Mouse (Mus musculus) leukemia stem cell, adult 10-12 weeks (primary cell): ENCODE data around the gene Gm3238. TPM values are rescaled to one million over a fixed set of nuclear protein-coding genes. Genes with fewer than 3 reads are reported as not detected.

Experiments used
- polyA plus RNA-seq: library from polyadenylated mRNA; stranded (reverse); fragments of >175 nt; gene quantifications from 2 replicates; pipeline ENCODE4 v1.2.3, GENCODE M21; 2012; ENCODE audit warnings: low replicate concordance

Gene Gm3238
- 0.28 TPM in 1 of 2 replicates, not detected in the other for polyA plus RNA-seq

GRCm38 (mm10) chr10:77771225-77771624 is at the start of gene Gm3238:
Gene Gm3238 (minus strand): TSS chr10:77771325.

DNA sequence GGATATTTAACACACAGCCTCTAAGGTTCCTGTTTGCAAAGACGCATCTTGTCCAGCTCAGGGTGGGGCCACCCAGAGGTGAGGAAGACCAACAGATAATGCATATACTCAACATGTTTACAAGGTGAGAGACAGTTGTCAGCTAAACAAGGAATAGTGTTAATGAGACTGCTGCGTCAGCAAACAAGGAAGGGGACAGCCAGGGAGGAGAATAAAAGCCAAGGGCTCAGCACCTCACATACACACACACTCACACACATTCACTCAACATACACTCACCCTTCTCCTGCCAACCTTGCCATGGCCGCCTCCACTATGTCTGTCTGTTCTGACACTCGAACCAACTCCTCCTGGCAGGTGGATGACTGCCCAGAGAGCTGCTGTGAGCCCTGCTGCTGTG is 43.3 kb upstream of the Gm3238 start, which contains the start of gene Gm2696:
Gene Gm2696 (plus strand): TSS at position 301 of the 400 bp plus-strand sequence.

DNA sequence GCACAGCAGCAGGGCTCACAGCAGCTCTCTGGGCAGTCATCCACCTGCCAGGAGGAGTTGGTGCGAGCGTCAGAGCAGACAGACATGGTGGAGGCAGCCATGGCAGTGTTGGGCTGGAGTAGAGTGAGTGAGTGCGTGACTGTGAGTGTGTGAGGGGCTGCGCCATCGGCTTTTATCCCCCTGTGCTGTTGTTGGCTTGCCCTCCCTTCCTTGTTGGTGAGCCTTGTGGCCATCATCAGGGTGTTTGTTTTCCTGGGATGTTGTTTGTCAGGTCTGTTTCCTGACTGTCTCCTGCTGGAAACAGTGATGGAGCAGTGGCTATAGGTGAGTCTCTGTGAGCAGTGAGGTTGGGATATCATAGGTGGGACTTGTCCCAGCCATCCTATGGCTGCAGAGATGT is 40.6 kb upstream of the Gm3238 start, which contains the start of gene Gm9507:
Gene Gm9507 (minus strand): TSS at position 101 of the 400 bp plus-strand sequence.

DNA sequence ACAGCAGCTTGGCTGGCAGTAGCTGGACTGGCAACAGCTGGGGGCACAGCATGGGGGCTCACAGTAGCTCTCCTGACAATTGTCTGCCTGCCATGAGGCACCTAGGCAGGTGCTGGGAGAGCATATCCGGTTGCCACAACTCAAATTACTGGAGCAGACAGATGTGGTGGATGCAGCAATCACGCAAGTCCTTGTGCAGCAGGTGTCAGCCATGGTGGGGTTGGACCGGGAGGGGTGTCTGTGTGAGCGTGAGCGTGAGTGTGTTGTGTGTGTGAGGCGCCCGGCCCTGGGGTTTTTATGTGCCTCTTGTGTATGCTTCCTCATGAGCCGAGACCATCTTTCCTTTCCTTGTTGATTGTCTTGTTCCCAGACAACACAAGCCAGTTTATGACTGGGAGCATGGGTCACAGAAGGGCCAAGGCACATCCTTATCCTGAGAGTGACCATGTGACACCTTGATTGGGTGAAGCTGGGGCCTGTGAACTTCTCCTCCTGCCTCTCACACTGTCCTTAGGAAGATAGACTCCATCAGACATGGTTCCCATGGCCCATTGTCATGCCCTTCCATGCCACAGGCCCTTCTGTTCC is 27.9 kb upstream of the Gm3238 start, which contains the start of gene Gm19668:
Gene Gm19668 (minus strand): TSS at position 213 of the 588 bp plus-strand sequence.

GRCm38 (mm10) chr10:77794976-77795375 is 23.9 kb upstream of the Gm3238 start, which contains the start of gene Gm9639:
Gene Gm9639 (minus strand): TSS chr10:77795076.

GRCm38 (mm10) chr10:77787876-77788275 is 16.8 kb upstream of the Gm3238 start, which contains the start of gene Gm7137:
Gene Gm7137 (minus strand): TSS chr10:77788200.

DNA sequence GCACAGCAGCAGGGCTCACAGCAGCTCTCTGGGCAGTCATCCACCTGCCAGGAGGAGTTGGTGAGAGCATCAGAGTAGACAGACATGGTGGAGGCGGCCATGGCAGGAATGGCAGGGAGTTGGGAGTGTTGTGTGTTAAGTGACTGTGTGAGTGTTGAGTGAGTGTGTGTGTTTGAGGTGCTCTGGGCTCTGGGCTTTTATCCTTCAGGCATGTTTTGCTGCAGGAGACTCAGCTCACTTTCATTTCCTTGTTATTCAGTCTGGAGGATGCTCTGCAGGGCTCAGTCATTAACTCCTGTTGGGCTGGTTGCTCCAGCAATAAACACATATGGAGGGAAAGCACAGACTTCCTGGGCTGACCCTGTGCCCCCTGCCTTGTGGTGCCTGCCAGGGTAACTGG is 11.3 kb upstream of the Gm3238 start, which contains the start of gene Gm3250:
Gene Gm3250 (minus strand): TSS at position 101 of the 400 bp plus-strand sequence.

GRCm38 (mm10) chr10:77776844-77777243 is 5.7 kb upstream of the Gm3238 start, which contains the start of gene Gm7138:
Gene Gm7138 (minus strand): TSS chr10:77776944.

GRCm38 (mm10) chr10:77759582-77759981 is 11.5 kb downstream of the Gm3238 start, which contains the start of gene Gm3233:
Gene Gm3233 (minus strand): TSS chr10:77759682.

DNA sequence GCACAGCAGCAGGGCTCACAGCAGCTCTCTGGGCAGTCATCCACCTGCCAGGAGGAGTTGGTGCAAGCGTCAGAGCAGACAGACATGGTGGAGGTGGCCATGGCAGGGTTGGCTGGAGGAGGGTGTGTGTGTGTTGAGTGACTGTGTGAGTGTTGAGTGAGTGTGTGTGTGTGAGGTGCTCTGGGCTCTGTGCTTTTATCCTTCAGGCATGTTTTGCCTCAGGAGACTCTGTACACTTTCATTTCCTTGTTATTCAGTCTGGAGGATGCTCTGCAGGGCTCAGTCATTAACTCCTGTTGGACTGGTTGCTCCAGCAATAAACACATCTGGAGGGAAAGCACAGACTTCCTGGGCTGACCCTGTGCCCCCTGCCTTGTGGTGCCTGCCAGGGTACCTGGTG is 19.9 kb downstream of the Gm3238 start, which contains the start of gene Gm9736:
Gene Gm9736 (minus strand): TSS at position 101 of the 400 bp plus-strand sequence.

DNA sequence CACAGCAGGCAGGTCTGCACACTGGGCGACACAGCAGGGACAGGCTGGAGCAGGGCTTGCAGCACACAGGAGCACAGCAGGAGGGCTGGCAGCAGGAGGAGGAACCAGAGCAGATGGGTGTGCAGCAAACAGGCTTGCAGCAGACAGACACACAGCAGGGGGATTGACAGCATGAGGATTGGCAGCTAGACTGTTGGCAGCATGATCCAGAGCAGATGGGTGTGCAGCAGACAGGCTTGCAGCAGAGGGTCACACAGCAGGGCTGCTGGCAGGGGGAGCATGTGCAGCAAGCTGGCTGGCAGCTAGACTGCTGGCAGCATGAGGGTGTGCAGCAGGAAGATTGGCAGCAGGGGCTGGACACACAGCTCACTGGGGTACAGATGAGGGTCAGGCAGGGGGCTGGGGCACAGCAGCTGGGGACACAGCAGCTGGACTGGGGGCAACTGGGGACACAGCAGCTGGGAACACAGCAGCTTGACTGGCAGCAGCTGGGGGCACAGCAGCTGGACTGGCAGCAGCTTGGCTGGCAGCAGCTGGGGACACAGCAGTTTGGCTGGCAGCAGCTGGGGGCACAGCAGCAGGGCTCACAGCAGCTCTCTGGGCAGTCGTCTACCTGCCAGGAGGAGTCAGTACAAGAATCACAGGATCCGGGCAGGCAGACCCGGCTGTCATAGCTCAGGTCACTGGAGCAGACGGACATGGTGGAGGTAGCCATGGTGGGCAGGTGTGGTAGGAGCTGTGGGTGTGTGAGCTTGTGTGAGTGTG is 29.0 kb downstream of the Gm3238 start, which contains the start of gene Gm18596:
Gene Gm18596 (minus strand): TSS at position 715 of the 765 bp plus-strand sequence.

GRCm38 (mm10) chr10:77726186-77726585 is 44.9 kb downstream of the Gm3238 start, which contains the start of gene Gm10100:
Gene Gm10100 (plus strand): TSS chr10:77726486.

Other genes with a start within 250 kb of the Gm3238 start
- 3.8 and 15.3 TPM in 2 replicates for gene Itgb2, start 241.1 kb downstream of the Gm3238 start, polyA plus RNA-seq
- 22.2 and 37.6 TPM in 2 replicates for gene Pttg1ip, start 189.6 kb downstream of the Gm3238 start, polyA plus RNA-seq
- gene Sumo3, start 165.2 kb downstream of the Gm3238 start, polyA plus RNA-seq, result 36.3 and 57.5 TPM in 2 replicates
- not detected in 2 replicates for gene Gm49325, start 165.1 kb downstream of the Gm3238 start, polyA plus RNA-seq
- 15.4 and 47.2 TPM in 2 replicates for gene Ube2g2, start 149.1 kb downstream of the Gm3238 start, polyA plus RNA-seq
- 0.10 and 0.16 TPM in 2 replicates for gene Tspear, start 84.8 kb downstream of the Gm3238 start, polyA plus RNA-seq
- gene Gm19402, start 80.6 kb downstream of the Gm3238 start, polyA plus RNA-seq, result not detected in 2 replicates
- gene Gm9508, start 74.1 kb downstream of the Gm3238 start, polyA plus RNA-seq, result not detected in 2 replicates
- gene Gm10272, start 64.7 kb downstream of the Gm3238 start, polyA plus RNA-seq, result not detected in 2 replicates
- gene Gm10024, start 59.9 kb downstream of the Gm3238 start, polyA plus RNA-seq, result not detected in 2 replicates
- not detected in 2 replicates for gene Gm10142, start 55.5 kb downstream of the Gm3238 start, polyA plus RNA-seq
- not detected in 2 replicates for gene Krtap12-1, start 50.7 kb downstream of the Gm3238 start, polyA plus RNA-seq
- gene Gm10100, start 44.8 kb downstream of the Gm3238 start, polyA plus RNA-seq, result not detected in 2 replicates
- 0.22 TPM in 1 of 2 replicates, not detected in the other for gene Gm18596, start 28.7 kb downstream of the Gm3238 start, polyA plus RNA-seq
- gene Gm9736, start 20.0 kb downstream of the Gm3238 start, polyA plus RNA-seq, result not detected in 2 replicates
- not detected in 2 replicates for gene Gm3233, start 11.6 kb downstream of the Gm3238 start, polyA plus RNA-seq
- not detected in 2 replicates for gene Gm7138, start 5.6 kb upstream of the Gm3238 start, polyA plus RNA-seq
- gene Gm3250, start 11.2 kb upstream of the Gm3238 start, polyA plus RNA-seq, result not detected in 2 replicates
- gene Gm7137, start 16.9 kb upstream of the Gm3238 start, polyA plus RNA-seq, result not detected in 2 replicates
- not detected in 2 replicates for gene Gm9639, start 23.8 kb upstream of the Gm3238 start, polyA plus RNA-seq
- not detected in 2 replicates for gene Gm19668, start 27.8 kb upstream of the Gm3238 start, polyA plus RNA-seq
- not detected in 2 replicates for gene Gm9507, start 40.5 kb upstream of the Gm3238 start, polyA plus RNA-seq
- not detected in 2 replicates for gene Gm2696, start 43.4 kb upstream of the Gm3238 start, polyA plus RNA-seq
- gene Krtap10-4, start 55.8 kb upstream of the Gm3238 start, polyA plus RNA-seq, result not detected in 2 replicates
- gene Krtap10-10, start 64.6 kb upstream of the Gm3238 start, polyA plus RNA-seq, result not detected in 2 replicates
- gene Gm36176, start 75.5 kb upstream of the Gm3238 start, polyA plus RNA-seq, result not detected in 2 replicates
- not detected in 2 replicates for gene Gm10318, start 81.5 kb upstream of the Gm3238 start, polyA plus RNA-seq
- gene Gm3285, start 90.7 kb upstream of the Gm3238 start, polyA plus RNA-seq, result not detected in 2 replicates
- 0.09 and 0.15 TPM in 2 replicates for gene Lrrc3, start 131.2 kb upstream of the Gm3238 start, polyA plus RNA-seq
- gene Trpm2, start 199.2 kb upstream of the Gm3238 start, polyA plus RNA-seq, result 2.6 and 5.5 TPM in 2 replicates
- 16.9 and 22.6 TPM in 2 replicates for gene 1810043G02Rik, start 207.2 kb upstream of the Gm3238 start, polyA plus RNA-seq
- 84.1 and 114 TPM in 2 replicates for gene Pfkl, start 238.8 kb upstream of the Gm3238 start, polyA plus RNA-seq